Mouse (Mus musculus): Measurements from ENCODE around the gene Trmt2a. TPM values are rescaled to one million over a fixed set of nuclear protein-coding genes. Genes with fewer than 3 reads are reported as not detected.
A peak's percentile ranks its signal among the peaks of the same experiment; 100 is the strongest.

The Trmt2a gene
- total RNA-seq, 2 experiments from 2014 or later = 46.7 to 53.2 TPM

- intact Hi-C loops (cut with DNase I) = no loop called here
- DNase-seq (ENCODE audit: extremely low spot score in 1 of 2, low spot score in 2 of 2) = peak in 1 of 2 experiments; percentile 23
Observed at GRCm38 (mm10) chr16:18228856-18229255, 19.6 kb upstream of the Trmt2a start.

- DNase-seq (ENCODE audit: extremely low spot score in 1 of 2, low spot score in 2 of 2) = peak; percentile 85 to 89
- intact Hi-C loops (cut with DNase I) = no loop called here
Observed at GRCm38 (mm10) chr16:18229622-18230021, 18.9 kb upstream of the Trmt2a start.

GRCm38 (mm10) chr16:18230617-18231016, 17.9 kb upstream of the Trmt2a start:
- no peak for DNase-seq (ENCODE audit: extremely low spot score in 1 of 2, low spot score in 2 of 2)
- intact Hi-C loops (cut with DNase I) = no loop called here

GRCm38 (mm10) chr16:18231047-18231446, 17.4 kb upstream of the Trmt2a start:
- intact Hi-C loops (cut with DNase I) = no loop called here
- no peak for DNase-seq (ENCODE audit: extremely low spot score in 1 of 2, low spot score in 2 of 2)

GRCm38 (mm10) chr16:18231451-18231850, 17.0 kb upstream of the Trmt2a start:
- intact Hi-C loops (cut with DNase I) = no loop called here
- DNase-seq (ENCODE audit: extremely low spot score in 1 of 2, low spot score in 2 of 2) = no peak

- intact Hi-C loops (cut with DNase I) = no loop called here
Observed at GRCm38 (mm10) chr16:18233451-18233850, 15.0 kb upstream of the Trmt2a start.

GRCm38 (mm10) chr16:18233919-18234670, 14.4 kb upstream of the Trmt2a start:
- intact Hi-C loops (cut with DNase I) = no loop called here
- DNase-seq (ENCODE audit: extremely low spot score in 1 of 2, low spot score in 2 of 2) = no peak

More at GRCm38 (mm10) chr16:18233451-18233850, 15.0 kb upstream of the Trmt2a start:
- DNase-seq (ENCODE audit: extremely low spot score in 1 of 2, low spot score in 2 of 2) = no peak

GRCm38 (mm10) chr16:18234671-18235388, 13.6 kb upstream of the Trmt2a start, which contains the start of gene Zdhhc8:
TSS of gene Zdhhc8 (minus strand) at chr16:18235136.
- intact Hi-C loops (cut with DNase I) = no loop called here

GRCm38 (mm10) chr16:18235389-18236065, 13.0 kb upstream of the Trmt2a start:
- intact Hi-C loops (cut with DNase I) = no loop called here
- peak; percentile 64 to 84 for DNase-seq (ENCODE audit: extremely low spot score in 1 of 2, low spot score in 2 of 2)

More at GRCm38 (mm10) chr16:18234671-18235388, 13.6 kb upstream of the Trmt2a start, which contains the start of gene Zdhhc8:
- peak; percentile 71 to 92 for DNase-seq (ENCODE audit: extremely low spot score in 1 of 2, low spot score in 2 of 2)

- no peak for DNase-seq (ENCODE audit: extremely low spot score in 1 of 2, low spot score in 2 of 2)
- intact Hi-C loops (cut with DNase I) = no loop called here
Observed at GRCm38 (mm10) chr16:18236676-18237501, 11.6 kb upstream of the Trmt2a start.

- peak in 1 of 2 experiments; percentile 22 for DNase-seq (ENCODE audit: extremely low spot score in 1 of 2, low spot score in 2 of 2)
- intact Hi-C loops (cut with DNase I) = no loop called here
Observed at GRCm38 (mm10) chr16:18241581-18241980, 6.9 kb upstream of the Trmt2a start.

- DNase-seq (ENCODE audit: extremely low spot score in 1 of 2, low spot score in 2 of 2) = peak in 1 of 2 experiments; percentile 56
- intact Hi-C loops (cut with DNase I) = no loop called here
Observed at GRCm38 (mm10) chr16:18247521-18248399, 719 bp upstream of the Trmt2a start.

GRCm38 (mm10) chr16:18249364-18249967, 987 bp downstream of the Trmt2a start:
- DNase-seq (ENCODE audit: extremely low spot score in 1 of 2, low spot score in 2 of 2) = peak; percentile 40 to 71
- intact Hi-C loops (cut with DNase I) = no loop called here

- intact Hi-C loops (cut with DNase I) = no loop called here
- DNase-seq (ENCODE audit: extremely low spot score in 1 of 2, low spot score in 2 of 2) = no peak
Observed at GRCm38 (mm10) chr16:18250231-18250630, 1.8 kb downstream of the Trmt2a start.

- intact Hi-C loops (cut with DNase I) = no loop called here
Observed at GRCm38 (mm10) chr16:18250828-18251790, 2.6 kb downstream of the Trmt2a start.

GRCm38 (mm10) chr16:18252736-18253135, 4.3 kb downstream of the Trmt2a start:
- no peak for DNase-seq (ENCODE audit: extremely low spot score in 1 of 2, low spot score in 2 of 2)
- intact Hi-C loops (cut with DNase I) = no loop called here

More at GRCm38 (mm10) chr16:18250828-18251790, 2.6 kb downstream of the Trmt2a start:
- DNase-seq (ENCODE audit: extremely low spot score in 1 of 2, low spot score in 2 of 2) = no peak
